Comparison of ENCODE assay signal across 10 mouse cellular contexts in genomic region chr7:127869149-127869810, GRCm38 (mm10). TPM values are rescaled to one million over a fixed set of nuclear protein-coding genes. Genes with fewer than 3 reads are reported as not detected.
A peak's percentile ranks its signal among the peaks of the same experiment; 100 is the strongest.
DNase-seq lines count a peak whose midpoint lies in the region; ATAC-seq lines count a peak whose summit lies in the region.
"Had no signal": no experiment of that assay in that cellular context is flagged by ENCODE, and none has a peak within 500 bp of the region (broad histone marks: within the 10 kb centered on the region; RNA-seq: fewer than 3 reads in every experiment).

No protein-coding gene starts in this region.

- DNase-seq in embryonic facial prominence, embryonic 10.5 days (ENCODE audit: low spot score), result no peak
- DNase-seq in left cerebral cortex, adult 18-20 months (ENCODE audit: low spot score in 2 of 2), result peak; percentile 21 to 40
- DNase-seq in left cerebral cortex, adult 11 months (ENCODE audit: low spot score), result no peak
- DNase-seq in gastrocnemius, postnatal 25 days, result peak; percentile 48
- DNase-seq in adrenal gland, postnatal 14 days, result no peak
- no peak for DNase-seq in testis, postnatal 14 days (ENCODE audit: low spot score)

- peaks cover 12% of the 10 kb centered on the region for H3K4me1 ChIP-seq in embryonic facial prominence, embryonic 12.5 days
- peaks cover 8% of the 10 kb centered on the region for H3K4me1 ChIP-seq in embryonic facial prominence, embryonic 10.5 days
- H3K4me1 ChIP-seq in neural tube, embryonic 15.5 days, result peaks cover 32% of the 10 kb centered on the region

- WGBS in embryonic facial prominence, embryonic 12.5 days, result 82% methylated on average over 3 of the region's 3 CpGs
- 89% methylated on average over 3 of the region's 3 CpGs for WGBS in embryonic facial prominence, embryonic 10.5 days
- 67% methylated on average over 3 of the region's 3 CpGs for WGBS in neural tube, embryonic 15.5 days

- H3K36me3 ChIP-seq in embryonic facial prominence, embryonic 12.5 days, result peaks cover 57% of the 10 kb centered on the region
- H3K36me3 ChIP-seq in embryonic facial prominence, embryonic 10.5 days (replicated peaks), result peaks cover 98% of the 10 kb centered on the region
- H3K36me3 ChIP-seq in neural tube, embryonic 15.5 days, result peaks cover 52% of the 10 kb centered on the region

- no peaks in the 10 kb centered on the region for H3K27me3 ChIP-seq in embryonic facial prominence, embryonic 12.5 days
- no peaks in the 10 kb centered on the region for H3K27me3 ChIP-seq in embryonic facial prominence, embryonic 10.5 days (replicated peaks; ENCODE audit: low read depth, poor library complexity, severe bottlenecking)
- H3K27me3 ChIP-seq in neural tube, embryonic 15.5 days (replicated peaks), result no peaks in the 10 kb centered on the region

- H3K4me3 ChIP-seq in embryonic facial prominence, embryonic 12.5 days, result no peak overlapping the region
- no peak overlapping the region for H3K4me3 ChIP-seq in embryonic facial prominence, embryonic 10.5 days
- H3K4me3 ChIP-seq in neural tube, embryonic 15.5 days (replicated peaks), result no peak overlapping the region

- H3K4me2 ChIP-seq in embryonic facial prominence, embryonic 12.5 days (replicated peaks), result no peak overlapping the region
- no peak overlapping the region for H3K4me2 ChIP-seq in neural tube, embryonic 15.5 days

- H3K9ac ChIP-seq in embryonic facial prominence, embryonic 12.5 days, result 0 out of 2 replicates have a peak overlapping the region, but pooled peaks have one; percentile 12
- no peak overlapping the region for H3K9ac ChIP-seq in neural tube, embryonic 15.5 days (replicated peaks)

- no peak overlapping the region; the same call in 1 of the 2 replicates for H3K27ac ChIP-seq in embryonic facial prominence, embryonic 12.5 days
- H3K27ac ChIP-seq in embryonic facial prominence, embryonic 10.5 days (replicated peaks), result no peak overlapping the region
- peak overlapping the region; percentile 4; the same call in 1 of the 2 replicates for H3K27ac ChIP-seq in neural tube, embryonic 15.5 days (replicated peaks)
- H3K27ac ChIP-seq: macrophage had no signal

- no peaks in the 10 kb centered on the region for H3K9me3 ChIP-seq in embryonic facial prominence, embryonic 12.5 days
- H3K9me3 ChIP-seq in embryonic facial prominence, embryonic 10.5 days, result no peaks in the 10 kb centered on the region
- H3K9me3 ChIP-seq in neural tube, embryonic 15.5 days (replicated peaks), result no peaks in the 10 kb centered on the region

- no peak for ATAC-seq in embryonic facial prominence, embryonic 12.5 days (ENCODE audit: insufficient number of reproducible peaks, insufficient read depth, low FRiP score, low TSS enrichment)
- no peak for ATAC-seq in neural tube, embryonic 15.5 days (ENCODE audit: low FRiP score)

RNA-seq across cellular contexts. Expression of gene Zfp646, which starts 6.7 kb away (rescaled TPM):
- 15.6 and 16.2 TPM in 2 replicates for polyA plus RNA-seq in embryonic facial prominence, embryonic 12.5 days (2016; fragmentation: Nextera tagmentation; extraction: Ambion mirVana)
- polyA plus RNA-seq in embryonic facial prominence, embryonic 10.5 days (2016; fragmentation: Nextera tagmentation; extraction: Ambion mirVana), result 19.9 and 21.8 TPM in 2 replicates
- total RNA-seq in left cerebral cortex, adult 18-20 months (2021), result 10 to 100 TPM; 31.0 TPM
- 10 to 100 TPM; 11.3 to 11.8 TPM for total RNA-seq in gastrocnemius, postnatal 25 days (2021)
- polyA plus RNA-seq in neural tube, embryonic 15.5 days (2015; fragmentation: Nextera tagmentation; extraction: Ambion mirVana), result 7.0 and 8.6 TPM in 2 replicates
- 32.1 and 36.7 TPM in 2 replicates for total RNA-seq in adrenal gland, postnatal 14 days (2021)

RNA-seq across cellular contexts. Expression of gene Zfp668, which starts 7.3 kb away (rescaled TPM):
- 31.8 and 32.9 TPM in 2 replicates for polyA plus RNA-seq in embryonic facial prominence, embryonic 12.5 days (2016; fragmentation: Nextera tagmentation; extraction: Ambion mirVana)
- polyA plus RNA-seq in embryonic facial prominence, embryonic 10.5 days (2016; fragmentation: Nextera tagmentation; extraction: Ambion mirVana), result 42.5 and 49.1 TPM in 2 replicates
- total RNA-seq in left cerebral cortex, adult 18-20 months (2021), result 10 to 100 TPM; 19.5 to 20.5 TPM
- 1 to 10 TPM; 2.8 to 4.5 TPM for total RNA-seq in gastrocnemius, postnatal 25 days (2021)
- 28.9 and 30.4 TPM in 2 replicates for polyA plus RNA-seq in neural tube, embryonic 15.5 days (2015; fragmentation: Nextera tagmentation; extraction: Ambion mirVana)
- 8.3 and 12.0 TPM in 2 replicates for total RNA-seq in adrenal gland, postnatal 14 days (2021)

RNA-seq across cellular contexts. Expression of gene Prss53, which starts 21.5 kb away (rescaled TPM):
- 1.2 and 1.3 TPM in 2 replicates for polyA plus RNA-seq in embryonic facial prominence, embryonic 12.5 days (2016; fragmentation: Nextera tagmentation; extraction: Ambion mirVana)
- polyA plus RNA-seq in embryonic facial prominence, embryonic 10.5 days (2016; fragmentation: Nextera tagmentation; extraction: Ambion mirVana), result 0.64 and 0.79 TPM in 2 replicates
- 1 to 10 TPM; 2.2 to 2.7 TPM for total RNA-seq in left cerebral cortex, adult 18-20 months (2021)
- 1 to 10 TPM; 1.5 to 1.6 TPM for total RNA-seq in gastrocnemius, postnatal 25 days (2021)
- 1.1 and 1.2 TPM in 2 replicates for polyA plus RNA-seq in neural tube, embryonic 15.5 days (2015; fragmentation: Nextera tagmentation; extraction: Ambion mirVana)
- 0.70 and 0.94 TPM in 2 replicates for total RNA-seq in adrenal gland, postnatal 14 days (2021)
- polyA plus RNA-seq: macrophage had no signal

RNA-seq across cellular contexts. Expression of gene Gm21974, which starts 26.0 kb away (rescaled TPM):
- not detected in 2 replicates for polyA plus RNA-seq in embryonic facial prominence, embryonic 12.5 days (2016; fragmentation: Nextera tagmentation; extraction: Ambion mirVana)
- not detected in 2 replicates for polyA plus RNA-seq in embryonic facial prominence, embryonic 10.5 days (2016; fragmentation: Nextera tagmentation; extraction: Ambion mirVana)
- not detected for total RNA-seq in left cerebral cortex, adult 18-20 months (2021)
- not detected for total RNA-seq in gastrocnemius, postnatal 25 days (2021)
- polyA plus RNA-seq in neural tube, embryonic 15.5 days (2015; fragmentation: Nextera tagmentation; extraction: Ambion mirVana), result not detected in 2 replicates
- not detected in 2 replicates for total RNA-seq in adrenal gland, postnatal 14 days (2021)
- total RNA-seq: common myeloid progenitor, adult 5-6 weeks had no signal
- polyA plus RNA-seq: macrophage had no signal

RNA-seq across cellular contexts. Expression of gene Vkorc1, which starts 26.1 kb away (rescaled TPM):
- 88.6 and 93.5 TPM in 2 replicates for polyA plus RNA-seq in embryonic facial prominence, embryonic 12.5 days (2016; fragmentation: Nextera tagmentation; extraction: Ambion mirVana)
- 47.6 and 59.1 TPM in 2 replicates for polyA plus RNA-seq in embryonic facial prominence, embryonic 10.5 days (2016; fragmentation: Nextera tagmentation; extraction: Ambion mirVana)
- 10 to 100 TPM; 21.3 to 24.0 TPM for total RNA-seq in left cerebral cortex, adult 18-20 months (2021)
- 10 to 100 TPM; 12.7 to 18.3 TPM for total RNA-seq in gastrocnemius, postnatal 25 days (2021)
- polyA plus RNA-seq in neural tube, embryonic 15.5 days (2015; fragmentation: Nextera tagmentation; extraction: Ambion mirVana), result 86.2 and 96.0 TPM in 2 replicates
- 60.7 and 92.8 TPM in 2 replicates for total RNA-seq in adrenal gland, postnatal 14 days (2021)

Comparison
In these comparisons a context has a peak if more than half of its experiments do, and no peak if none do; other contexts are left out.
1. DNase-seq: peak in left cerebral cortex, adult 18-20 months (2 of 2) and gastrocnemius, postnatal 25 days (single experiment); none in embryonic facial prominence, embryonic 10.5 days (single experiment), left cerebral cortex, adult 11 months (single experiment), adrenal gland, postnatal 14 days (single experiment) and testis, postnatal 14 days (single experiment).